Mouse (Mus musculus) neural tube, embryonic 12.5 days (tissue): ENCODE measurements at regions not wholly inside any gene's neighbourhood (a gene's known extent, or its start where the extent isn't known, plus 50 kb on each side); places are given as distances from the start of the nearest gene placed in this dataset.
"Not testable (repeated sequence)": the region's sequence is repeated elsewhere in the genome, so short reads cannot be mapped to it uniquely, and the experiment has no call there.

Experiments
- ATAC-seq: fragments of 200-750 bp; cut with Nextera tagmentation; 2 replicates; pipeline ENCODE4 v1.8.0; 2017; ENCODE audit warnings: low read depth, mild to moderate bottlenecking, moderate TSS enrichment, moderate library complexity; ENCODE audit not compliant: low FRiP score
- H3K27ac ChIP-seq: fragments of 300-500 bp; sonication (generic); 2 replicates; pipeline ENCODE4 v1.5.1; 2016
- H3K27me3 ChIP-seq: fragments of 300-500 bp; sonication (generic); replicated peaks from 2 replicates; pipeline ENCODE4 v1.6.1; 2016; ENCODE audit warnings: mild to moderate bottlenecking
- H3K36me3 ChIP-seq: fragments of 300-500 bp; sonication (generic); 2 replicates; pipeline ENCODE4 v1.6.1; 2016; ENCODE audit warnings: mild to moderate bottlenecking
- H3K4me1 ChIP-seq: fragments of 300-500 bp; sonication (generic); 2 replicates; pipeline ENCODE4 v1.6.1; 2016
- H3K4me2 ChIP-seq: fragments of 300-500 bp; sonication (generic); replicated peaks from 2 replicates; pipeline ENCODE4 v1.6.1; 2016; ENCODE audit warnings: mild to moderate bottlenecking
- H3K4me3 ChIP-seq: fragments of 300-500 bp; sonication (generic); 2 replicates; pipeline ENCODE4 v1.5.1; 2016
- H3K9ac ChIP-seq: fragments of 300-500 bp; sonication (generic); 2 replicates; pipeline ENCODE4 v1.6.1; 2016; ENCODE audit warnings: mild to moderate bottlenecking
- H3K9me3 ChIP-seq: fragments of 300-500 bp; sonication (generic); 2 replicates; pipeline ENCODE4 v1.6.1; 2016; ENCODE audit warnings: mild to moderate bottlenecking
- WGBS: fragments of 180-500 bp; shearing (Covaris S2); methylation state at CpG from one replicate; pipeline ENCODE4 v1.1.7; 2016; 5-methylcytosine and 5-hydroxymethylcytosine counted together

GRCm38 (mm10) chr15:59720149-59720548 lies 296.3 kb downstream of the 4933412E24Rik start:
- H3K4me3 ChIP-seq: no peak overlapping the region
- 89% methylated on average over 6 of the region's 6 CpGs for WGBS

GRCm38 (mm10) chr15:59719383-59720128 lies 296.9 kb downstream of the 4933412E24Rik start:
- H3K27me3 ChIP-seq, H3K27ac ChIP-seq, ATAC-seq: not testable (repeated sequence)

More at GRCm38 (mm10) chr15:59720149-59720548, 296.3 kb downstream of the 4933412E24Rik start:
- no peak overlapping the region for H3K4me2 ChIP-seq
- no peaks in the 10 kb centered on the region for H3K36me3 ChIP-seq
- no peaks in the 10 kb centered on the region for H3K4me1 ChIP-seq
- H3K9me3 ChIP-seq: no peaks in the 10 kb centered on the region
- H3K9ac ChIP-seq: no peak overlapping the region
- H3K27ac ChIP-seq: no peak overlapping the region
- ATAC-seq: no peak
- no peaks in the 10 kb centered on the region for H3K27me3 ChIP-seq

GRCm38 (mm10) chr15:59716872-59717271 lies 299.5 kb downstream of the 4933412E24Rik start:
- no peaks in the 10 kb centered on the region for H3K4me1 ChIP-seq
- no peak overlapping the region for H3K9ac ChIP-seq
- no peaks in the 10 kb centered on the region for H3K27me3 ChIP-seq
- ATAC-seq: no peak
- WGBS: 71% methylated on average over 6 of the region's 6 CpGs
- H3K27ac ChIP-seq: no peak overlapping the region
- no peak overlapping the region for H3K4me3 ChIP-seq
- no peaks in the 10 kb centered on the region for H3K9me3 ChIP-seq
- no peaks in the 10 kb centered on the region for H3K36me3 ChIP-seq
- no peak overlapping the region for H3K4me2 ChIP-seq

More at GRCm38 (mm10) chr15:59719383-59720128, 296.9 kb downstream of the 4933412E24Rik start:
- not testable (repeated sequence) for H3K9ac ChIP-seq, H3K36me3 ChIP-seq, H3K9me3 ChIP-seq, H3K4me2 ChIP-seq, H3K4me1 ChIP-seq, H3K4me3 ChIP-seq
- WGBS: 85% methylated on average over 6 of the region's 6 CpGs

- WGBS: 83% methylated on average over 3 of the region's 3 CpGs
- ATAC-seq: no peak
- H3K27me3 ChIP-seq: no peaks in the 10 kb centered on the region
- no peak overlapping the region for H3K4me2 ChIP-seq
- H3K36me3 ChIP-seq: no peaks in the 10 kb centered on the region
- no peaks in the 10 kb centered on the region for H3K9me3 ChIP-seq
- no peak overlapping the region for H3K4me3 ChIP-seq
- no peak overlapping the region for H3K9ac ChIP-seq
- H3K4me1 ChIP-seq: no peaks in the 10 kb centered on the region
- H3K27ac ChIP-seq: no peak overlapping the region
These were observed 300.5 kb downstream of the 4933412E24Rik start for GRCm38 (mm10) chr15:59715951-59716350.

GRCm38 (mm10) chr15:59713965-59714739 lies 302.3 kb downstream of the 4933412E24Rik start:
- no peak for ATAC-seq
- H3K4me1 ChIP-seq: no peaks in the 10 kb centered on the region
- 67% methylated on average over 8 of the region's 8 CpGs for WGBS

GRCm38 (mm10) chr15:59712077-59712752 lies 304.2 kb downstream of the 4933412E24Rik start:
- whole genome bisulfite sequencing: 86% methylated on average over 5 of the region's 5 CpGs
- Histone ChIP-seq H3K27me3 (no peaks in the 10 kb centered on the region), H3K36me3 (no peaks in the 10 kb centered on the region), H3K4me3 (no peak overlapping the region), H3K27ac (no peak overlapping the region), H3K9ac (no peak overlapping the region), H3K4me1 (no peaks in the 10 kb centered on the region), H3K9me3 (no peaks in the 10 kb centered on the region), H3K4me2 (no peak overlapping the region)
- ATAC-seq: no peak

More at GRCm38 (mm10) chr15:59713965-59714739, 302.3 kb downstream of the 4933412E24Rik start:
- Histone ChIP-seq H3K9me3 (no peaks in the 10 kb centered on the region), H3K27me3 (no peaks in the 10 kb centered on the region), H3K4me3 (no peak overlapping the region), H3K36me3 (no peaks in the 10 kb centered on the region), H3K27ac (no peak overlapping the region), H3K9ac (no peak overlapping the region), H3K4me2 (no peak overlapping the region)

- WGBS: 76% methylated on average over 2 of the region's 2 CpGs
- no peaks in the 10 kb centered on the region for H3K4me1 ChIP-seq
- no peak overlapping the region for H3K4me3 ChIP-seq
- H3K27me3 ChIP-seq: no peaks in the 10 kb centered on the region
- no peak overlapping the region for H3K9ac ChIP-seq
- ATAC-seq: no peak
- H3K9me3 ChIP-seq: no peaks in the 10 kb centered on the region
- H3K4me2 ChIP-seq: no peak overlapping the region
- H3K27ac ChIP-seq: no peak overlapping the region
- no peaks in the 10 kb centered on the region for H3K36me3 ChIP-seq
These were observed 306.5 kb downstream of the 4933412E24Rik start for GRCm38 (mm10) chr15:59709925-59710324.

GRCm38 (mm10) chr15:59708402-59708801 lies 308.0 kb downstream of the 4933412E24Rik start:
- no peak overlapping the region for H3K4me2 ChIP-seq
- no peaks in the 10 kb centered on the region for H3K4me1 ChIP-seq
- no peaks in the 10 kb centered on the region for H3K27me3 ChIP-seq
- H3K36me3 ChIP-seq: no peaks in the 10 kb centered on the region
- no peak for ATAC-seq
- no peak overlapping the region for H3K27ac ChIP-seq
- H3K9ac ChIP-seq: no peak overlapping the region
- H3K4me3 ChIP-seq: no peak overlapping the region
- no peaks in the 10 kb centered on the region for H3K9me3 ChIP-seq

GRCm38 (mm10) chr15:59707081-59707480 lies 309.3 kb downstream of the 4933412E24Rik start:
- Histone ChIP-seq H3K9ac (no peak overlapping the region), H3K4me3 (no peak overlapping the region), H3K36me3 (no peaks in the 10 kb centered on the region), H3K4me1 (no peaks in the 10 kb centered on the region), H3K27ac (no peak overlapping the region), H3K27me3 (no peaks in the 10 kb centered on the region), H3K9me3 (no peaks in the 10 kb centered on the region), H3K4me2 (no peak overlapping the region)
- ATAC-seq: no peak
- 89% methylated on average over 8 of the region's 8 CpGs for WGBS
